Mouse (Mus musculus) hindbrain, embryonic 10.5 days (tissue): ENCODE measurements around the gene Ccdc40. TPM values are rescaled to one million over a fixed set of nuclear protein-coding genes. Genes with fewer than 3 reads are reported as not detected.
A peak's percentile ranks its signal among the peaks of the same experiment; 100 is the strongest.
"Not testable (repeated sequence)": the region's sequence is repeated elsewhere in the genome, so short reads cannot be mapped to it uniquely, and the experiment has no call there.

Source experiments
- DNase-seq: peaks from one replicate; pipeline ENCODE4 v3.0.0-alpha.2; 2017; ENCODE audit warnings: low spot score
- H3K27ac ChIP-seq: fragments of 300-500 bp; sonication (generic); 2 replicates; pipeline ENCODE4 v1.5.1; 2016; ENCODE audit warnings: mild to moderate bottlenecking, moderate library complexity
- H3K27me3 ChIP-seq: fragments of 300-500 bp; sonication (generic); 2 replicates; pipeline ENCODE4 v1.6.1; 2016; ENCODE audit warnings: mild to moderate bottlenecking; ENCODE audit not compliant: poor library complexity, insufficient read depth, severe bottlenecking
- H3K36me3 ChIP-seq: fragments of 300-500 bp; sonication (generic); 2 replicates; pipeline ENCODE4 v1.6.1; 2016; ENCODE audit warnings: mild to moderate bottlenecking, moderate library complexity
- H3K4me1 ChIP-seq: fragments of 300-500 bp; sonication (generic); replicated peaks from 2 replicates; pipeline ENCODE4 v1.6.1; 2016; ENCODE audit warnings: mild to moderate bottlenecking
- H3K4me3 ChIP-seq: fragments of 300-500 bp; sonication (generic); 2 replicates; pipeline ENCODE4 v1.5.1; 2016; ENCODE audit warnings: mild to moderate bottlenecking, moderate library complexity
- H3K9me3 ChIP-seq: fragments of 300-500 bp; sonication (generic); 2 replicates; pipeline ENCODE4 v1.6.1; 2016; ENCODE audit warnings: mild to moderate bottlenecking, moderate library complexity
- WGBS: fragments of 180-500 bp; shearing (Covaris S2); methylation state at CpG from one replicate; pipeline ENCODE4 v1.1.7; 2016; 5-methylcytosine and 5-hydroxymethylcytosine counted together
- polyA plus RNA-seq: library from polyadenylated mRNA; unstranded; fragments of >200 nt; fragmentation: Nextera tagmentation; extraction: Ambion mirVana; gene quantifications from 2 replicates; pipeline ENCODE4 v1.2.1, GENCODE M21; 2016

The Ccdc40 gene
- polyA plus RNA-seq, 1 experiment from 2014 or later = 20.0 TPM

DNA sequence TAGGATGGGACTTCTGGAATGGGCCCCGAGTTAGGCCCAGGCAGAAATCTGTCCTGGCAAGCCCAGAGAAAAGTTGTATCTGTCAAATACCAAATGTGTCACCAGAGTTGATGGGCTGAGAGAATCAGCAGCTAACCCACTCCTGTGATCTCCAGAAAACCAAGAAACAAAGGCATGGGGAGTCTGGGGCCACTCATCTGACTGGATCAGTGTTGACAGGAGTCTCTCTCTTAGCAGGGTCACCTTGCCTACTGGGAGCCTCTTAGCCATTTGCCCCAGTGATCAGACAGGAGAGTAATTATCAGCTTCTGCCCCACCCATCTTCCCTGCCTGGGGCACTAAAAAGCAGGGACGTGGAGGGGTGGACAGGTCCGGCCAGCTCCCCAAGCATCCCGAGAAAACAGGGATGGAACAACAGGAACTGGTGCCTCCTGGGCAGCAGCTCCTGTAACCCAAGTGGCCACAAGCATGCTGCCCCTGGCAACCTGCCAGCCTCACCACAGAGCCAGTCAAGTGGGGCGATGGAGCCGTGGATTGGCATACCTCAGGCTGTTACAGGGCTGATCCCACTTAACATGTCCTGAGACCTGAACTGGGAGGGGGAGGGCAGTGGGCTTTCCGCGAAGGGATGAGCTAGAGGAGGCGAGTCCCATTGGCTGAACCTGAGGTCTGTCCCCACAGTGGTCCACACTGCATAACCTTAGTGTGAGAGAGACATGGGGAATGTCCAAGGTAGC, 57.6 kb downstream of the Ccdc40 start:
- Histone ChIP-seq H3K27ac (no peak overlapping the region), H3K27me3 (no peaks in the 10 kb centered on the region), H3K36me3 (peaks cover 85% of the 10 kb centered on the region), H3K4me1 (peaks cover 11% of the 10 kb centered on the region), H3K9me3 (no peaks in the 10 kb centered on the region), H3K4me3 (no peak overlapping the region)
- no peak for DNase-seq
- 80% methylated on average over 9 of the region's 9 CpGs for WGBS

DNA sequence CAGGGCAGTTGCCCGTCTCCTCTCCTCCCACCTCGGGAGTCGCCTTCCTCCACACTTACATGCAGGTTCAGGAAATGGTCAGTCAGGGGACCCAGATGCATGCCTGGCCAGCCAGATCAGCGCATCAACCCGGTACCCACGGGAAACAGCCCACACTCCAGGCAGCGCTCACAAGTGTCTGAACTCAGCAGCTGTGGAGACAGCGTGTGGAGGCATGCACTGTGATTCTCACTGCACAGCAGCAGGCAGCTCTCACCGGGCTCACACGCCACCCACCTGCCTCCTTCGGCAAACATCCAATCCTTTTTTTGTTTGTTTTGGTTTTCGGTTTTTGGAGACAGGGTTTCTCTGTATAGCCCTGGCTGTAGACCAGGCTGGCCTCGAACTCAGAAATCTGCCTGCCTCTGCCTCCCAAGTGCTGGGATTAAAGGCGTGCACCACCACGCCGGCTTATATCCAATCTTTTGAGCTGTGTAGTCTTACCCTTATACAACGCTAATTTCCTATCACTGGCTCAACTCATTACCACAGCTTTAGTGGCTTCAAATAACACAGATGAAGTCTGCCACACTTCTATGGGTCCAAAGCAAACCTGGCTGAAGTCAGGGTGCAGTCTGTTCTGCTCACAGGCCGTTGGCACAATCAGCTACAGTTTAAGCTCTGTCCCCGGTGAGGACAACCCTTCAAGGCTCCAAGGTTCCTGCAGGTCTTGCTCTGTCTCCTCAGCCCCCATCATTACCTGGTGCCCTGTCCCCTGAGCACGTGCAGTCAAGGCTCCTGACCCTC, 59.0 kb downstream of the Ccdc40 start:
- Histone ChIP-seq H3K27me3 (no peaks in the 10 kb centered on the region), H3K4me1 (peaks cover 11% of the 10 kb centered on the region), H3K27ac (no peak overlapping the region), H3K4me3 (no peak overlapping the region), H3K9me3 (no peaks in the 10 kb centered on the region), H3K36me3 (peaks cover 89% of the 10 kb centered on the region)
- DNase-seq = no peak
- 91% methylated on average over 20 of the region's 20 CpGs for WGBS

DNA sequence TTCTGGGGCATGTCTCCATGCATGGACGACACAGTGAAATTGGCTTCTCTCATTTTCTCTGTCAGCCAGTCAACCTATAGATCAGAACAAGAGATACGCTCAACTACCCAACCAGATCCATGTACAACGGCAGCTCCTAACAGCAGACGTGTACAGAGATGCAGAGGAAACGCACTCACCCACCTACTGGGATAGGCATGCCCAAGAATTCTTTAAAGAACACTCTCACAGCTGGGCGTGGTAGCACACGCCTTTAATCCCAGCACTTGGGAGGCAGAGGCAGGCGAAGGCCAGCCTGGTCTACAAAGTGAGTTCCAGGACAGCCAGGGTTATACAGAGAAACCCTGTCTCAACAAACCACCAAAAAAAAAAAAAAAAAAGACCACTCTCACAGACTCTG, 64.5 kb downstream of the Ccdc40 start:
- not testable (repeated sequence) for H3K27me3 ChIP-seq, H3K9me3 ChIP-seq, DNase-seq, H3K27ac ChIP-seq, H3K4me3 ChIP-seq, H3K4me1 ChIP-seq
- H3K36me3 ChIP-seq = peaks cover 98% of the 10 kb centered on the region
- 93% methylated on average over 8 of the region's 8 CpGs for WGBS

DNA sequence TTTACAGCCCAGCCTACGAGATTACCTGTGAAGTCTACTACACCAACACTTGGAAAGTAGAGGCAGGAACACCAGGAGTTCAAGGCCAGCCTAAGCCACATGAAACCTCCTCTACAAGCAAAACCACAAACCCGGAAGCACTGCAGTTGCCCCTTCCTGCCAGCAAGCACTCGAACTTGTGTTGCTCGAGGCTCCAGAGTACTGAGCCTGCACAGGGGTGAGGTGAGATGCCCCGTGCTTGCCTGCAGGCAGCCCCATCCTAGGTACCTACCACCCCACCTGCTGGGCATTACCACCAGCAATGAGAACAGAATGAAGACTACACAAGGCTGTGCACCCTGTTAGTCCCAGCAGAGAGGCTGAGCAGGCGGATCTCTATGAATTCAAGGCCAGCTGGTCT, 69.6 kb downstream of the Ccdc40 start:
- no peak overlapping the region for H3K27ac ChIP-seq
- H3K4me3 ChIP-seq = peak overlapping the region; percentile 98
- DNase-seq = no peak
- H3K36me3 ChIP-seq = peaks cover 55% of the 10 kb centered on the region
- H3K9me3 ChIP-seq = no peaks in the 10 kb centered on the region
- peaks cover 26% of the 10 kb centered on the region for H3K4me1 ChIP-seq
- H3K27me3 ChIP-seq = no peaks in the 10 kb centered on the region
- 85% methylated on average over 6 of the region's 6 CpGs for WGBS

DNA sequence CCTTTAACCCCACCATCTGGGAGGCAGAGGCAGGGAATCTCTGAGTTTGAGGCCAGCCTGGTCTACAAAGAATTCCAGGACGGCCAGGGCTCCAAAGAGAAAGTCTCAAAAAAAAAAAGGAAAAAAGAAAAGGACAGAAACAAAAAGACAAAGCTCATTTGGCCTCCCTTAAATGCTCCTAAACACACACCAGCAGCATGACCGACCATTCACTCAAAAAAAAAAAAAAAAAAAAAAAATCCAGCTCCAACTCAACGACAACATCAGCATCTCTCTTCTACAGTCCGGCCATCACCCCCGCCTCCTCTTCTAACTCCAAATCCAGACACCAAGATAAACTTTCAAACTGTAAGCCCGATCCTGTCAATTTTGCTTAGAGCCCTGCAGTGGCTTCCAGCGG, 70.5 kb downstream of the Ccdc40 start:
- no peak for DNase-seq
- Histone ChIP-seq H3K27me3 (peaks cover 2% of the 10 kb centered on the region; the same call in 1 of the 2 replicates), H3K4me1 (peaks cover 26% of the 10 kb centered on the region), H3K27ac (peak overlapping the region; percentile 97), H3K4me3 (peak overlapping the region; percentile 98), H3K9me3 (no peaks in the 10 kb centered on the region), H3K36me3 (peaks cover 46% of the 10 kb centered on the region)
- WGBS = 17% methylated on average over 7 of the region's 7 CpGs

DNA sequence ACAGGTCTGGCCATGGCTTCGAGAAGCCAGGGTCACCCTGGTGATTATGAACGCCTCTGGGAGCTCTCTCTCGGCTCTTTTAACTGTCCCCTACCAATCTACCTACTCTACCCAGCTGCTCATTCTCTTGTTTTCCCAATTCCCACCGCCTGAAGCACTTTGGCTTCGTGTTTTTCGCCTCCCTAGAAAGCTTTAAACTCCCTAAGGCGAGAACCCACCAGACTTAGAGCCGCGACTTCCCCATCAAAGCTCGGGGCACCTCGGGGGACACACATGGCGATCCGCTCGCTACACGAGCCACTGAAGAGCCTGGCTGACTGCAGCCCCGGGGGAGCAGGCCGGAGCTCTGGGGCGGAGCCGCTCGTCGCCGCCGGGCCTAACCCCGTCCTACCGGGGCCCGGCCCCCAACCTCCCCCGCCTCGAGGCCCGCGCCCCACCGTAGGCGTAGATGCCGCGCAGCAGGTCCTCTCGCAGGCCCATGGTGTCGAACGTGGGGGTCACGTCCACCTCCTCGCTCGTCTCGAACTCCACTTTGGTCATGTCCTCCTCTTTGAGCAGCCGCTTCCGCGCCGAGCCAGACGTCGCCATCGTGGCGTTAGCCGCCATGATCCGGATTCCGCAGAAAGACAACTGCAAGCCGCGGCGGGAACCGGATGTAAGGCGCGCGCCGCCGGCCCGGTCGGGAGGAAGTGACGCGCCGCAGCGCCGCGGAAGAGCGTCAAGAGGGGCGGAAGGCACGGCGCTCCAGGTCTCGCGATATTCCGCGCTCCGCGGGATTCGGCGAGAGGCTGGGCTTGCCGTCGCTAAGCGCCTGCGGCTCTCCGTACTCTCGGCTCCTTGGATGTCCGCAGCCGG, 71.2 kb downstream of the Ccdc40 start, which contains the start of gene Eif4a3:
Gene Eif4a3, minus strand, starts transcription at position 699 of the 855 bp plus-strand sequence.
- peak; percentile 98 for DNase-seq
- Histone ChIP-seq H3K27ac (peak within 1 kb of the TSS; percentile 97), H3K4me3 (peak within 1 kb of the TSS; percentile 98), H3K9me3 (no peaks in the 10 kb centered on the region), H3K27me3 (peaks cover 8% of the 10 kb centered on the region; the same call in 1 of the 2 replicates), H3K4me1 (peaks cover 26% of the 10 kb centered on the region), H3K36me3 (peaks cover 39% of the 10 kb centered on the region)
- WGBS = under 1% methylated on average over 89 of the region's 89 CpGs

DNA sequence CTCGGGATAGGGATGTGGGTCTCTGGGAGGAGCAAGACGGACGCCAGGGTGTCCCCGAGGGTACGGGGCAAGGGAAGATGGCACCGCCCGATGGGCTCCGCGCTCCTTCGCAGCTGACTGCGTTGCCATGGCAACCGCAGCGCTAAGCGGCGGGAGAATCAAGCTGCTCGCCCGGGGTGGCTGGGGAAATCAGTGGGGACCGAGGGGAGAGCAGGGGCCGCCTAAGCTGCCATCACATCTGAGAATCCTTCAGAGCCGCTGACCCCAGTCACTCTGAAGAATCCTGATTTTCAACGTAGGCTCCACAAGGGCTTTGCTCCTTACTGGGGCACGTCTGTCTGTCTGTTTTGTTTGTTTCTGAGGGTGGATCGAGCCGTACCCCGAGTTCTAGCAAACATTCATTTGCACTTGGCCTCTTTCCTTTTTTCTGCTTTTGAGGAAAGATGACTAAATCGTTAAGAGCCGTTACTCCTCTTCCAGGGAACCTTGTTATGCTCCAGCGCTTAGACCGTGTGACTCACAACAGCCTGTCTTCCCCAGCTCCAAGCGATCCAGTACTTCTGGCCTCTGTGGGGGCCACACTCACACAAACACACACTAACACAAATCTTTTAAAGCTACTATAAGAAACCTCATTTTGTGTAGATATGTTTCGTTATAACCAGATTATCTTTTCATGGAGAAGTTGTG, 72.0 kb downstream of the Ccdc40 start:
- peak overlapping the region; percentile 98 for H3K4me3 ChIP-seq
- H3K4me1 ChIP-seq = peaks cover 26% of the 10 kb centered on the region
- H3K9me3 ChIP-seq = no peaks in the 10 kb centered on the region
- peaks cover 31% of the 10 kb centered on the region for H3K36me3 ChIP-seq
- peaks cover 11% of the 10 kb centered on the region; the same call in 1 of the 2 replicates for H3K27me3 ChIP-seq
- no peak for DNase-seq
- peak overlapping the region; percentile 97 for H3K27ac ChIP-seq
- WGBS = 2% methylated on average over 31 of the region's 31 CpGs

DNA sequence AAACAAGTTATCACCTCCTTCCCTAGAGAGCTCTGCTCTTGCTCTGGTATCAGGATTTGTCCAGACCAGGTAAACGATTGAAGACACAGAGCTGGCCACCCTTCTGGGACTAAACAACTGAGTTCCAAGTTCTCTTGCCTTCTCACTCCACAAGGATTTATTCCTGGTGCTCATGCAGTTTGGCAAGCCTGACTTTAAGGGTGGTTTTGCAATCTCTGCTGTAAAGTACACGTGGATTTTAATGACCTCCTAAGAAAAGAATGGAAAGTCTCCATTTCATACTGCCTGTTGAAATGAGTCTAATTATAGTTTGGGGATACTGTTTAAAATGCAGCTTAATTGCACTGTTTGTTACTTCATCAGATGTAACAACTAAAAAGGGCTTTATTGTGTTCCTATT, 72.6 kb downstream of the Ccdc40 start:
- Histone ChIP-seq H3K27ac (no peak overlapping the region), H3K4me1 (peaks cover 28% of the 10 kb centered on the region), H3K27me3 (peaks cover 11% of the 10 kb centered on the region; the same call in 1 of the 2 replicates), H3K9me3 (no peaks in the 10 kb centered on the region), H3K36me3 (peaks cover 25% of the 10 kb centered on the region), H3K4me3 (peak overlapping the region; percentile 98)
- DNase-seq = no peak
- 32% methylated on average over 2 of the region's 2 CpGs for WGBS

DNA sequence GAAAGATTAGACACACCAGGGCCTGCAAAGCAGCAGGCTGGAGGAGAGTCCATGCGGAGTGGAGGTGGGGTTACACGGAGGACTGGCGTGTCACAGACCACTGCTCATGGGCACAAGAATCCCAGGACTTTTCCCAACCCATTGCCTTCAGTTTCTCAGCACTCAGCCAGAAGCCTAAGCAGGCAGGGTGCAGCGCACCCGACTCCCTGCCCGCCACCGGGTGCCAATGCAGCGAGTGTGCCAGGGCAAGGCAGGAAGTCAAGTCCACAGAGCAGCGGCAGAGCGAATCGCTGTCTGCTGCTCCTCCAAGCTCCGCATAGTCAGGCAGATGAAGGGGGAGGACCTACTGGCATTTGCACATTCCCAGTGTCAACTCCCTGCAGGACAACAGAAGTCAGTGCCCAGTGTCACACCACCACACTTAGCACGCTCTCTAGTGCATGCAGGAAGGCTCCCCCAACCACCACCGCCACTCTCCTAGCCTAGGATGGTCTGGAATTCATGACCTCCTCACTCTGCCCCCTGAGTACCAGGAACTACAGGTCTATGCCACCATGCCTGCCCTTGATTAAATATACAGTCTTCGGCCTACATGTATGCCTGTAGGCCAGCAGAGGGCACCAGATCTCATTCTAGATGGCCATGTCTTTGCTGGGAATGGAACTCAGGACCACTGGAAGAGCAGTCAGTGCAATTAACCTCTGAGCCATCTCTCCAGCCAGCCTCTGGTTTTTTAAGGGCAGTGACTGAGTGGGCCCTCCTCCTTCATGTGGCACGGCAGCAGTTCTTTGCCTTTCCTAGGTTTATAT, 76.7 kb downstream of the Ccdc40 start:
- Histone ChIP-seq H3K27ac (no peak overlapping the region), H3K4me3 (no peak overlapping the region), H3K27me3 (peaks cover 11% of the 10 kb centered on the region), H3K36me3 (no peaks in the 10 kb centered on the region), H3K9me3 (no peaks in the 10 kb centered on the region), H3K4me1 (peaks cover 35% of the 10 kb centered on the region)
- WGBS = 40% methylated on average over 16 of the region's 16 CpGs
- DNase-seq = peak; percentile 60

DNA sequence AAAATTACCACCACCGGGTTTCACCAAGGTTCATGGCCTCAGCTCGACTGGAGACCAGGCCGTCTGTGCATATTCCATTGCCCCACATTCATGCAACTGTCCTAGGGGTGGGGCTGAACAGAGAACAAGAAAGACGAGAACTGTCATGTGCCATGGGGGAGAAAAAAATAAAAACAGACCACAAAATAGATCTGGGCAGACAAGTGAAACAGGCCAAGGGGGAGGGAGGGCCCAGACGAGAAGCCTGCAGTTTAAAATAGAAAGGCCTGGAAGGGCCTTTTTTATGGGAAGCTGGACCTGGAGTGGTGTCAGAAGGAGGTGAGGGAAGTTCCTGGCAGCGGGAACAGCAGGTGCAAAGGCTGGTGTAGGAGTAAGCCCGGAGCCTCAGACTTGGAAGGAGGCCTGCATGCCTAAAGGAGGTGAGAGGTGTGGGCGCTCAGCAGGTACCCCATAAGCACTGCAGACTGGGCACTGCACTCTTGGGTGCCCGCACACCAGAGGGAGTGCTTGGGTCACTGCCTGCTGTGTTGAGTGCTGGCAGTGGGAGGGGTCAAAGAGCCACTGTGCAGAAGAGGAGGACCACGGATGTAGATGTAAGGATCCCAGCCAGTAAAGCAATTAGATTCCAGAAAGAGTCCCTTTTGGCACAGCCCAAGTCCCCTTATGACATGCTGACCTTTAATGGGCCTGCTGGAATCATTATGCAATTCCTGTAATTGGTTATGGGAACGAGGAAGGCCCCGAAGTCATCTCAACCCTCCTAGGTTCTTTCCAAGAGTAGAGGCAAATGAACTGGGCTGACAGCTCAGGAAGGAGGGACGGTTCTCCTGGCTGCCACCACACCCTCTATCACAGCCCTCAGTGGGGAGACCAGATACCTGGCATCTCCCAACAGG, 78.6 kb downstream of the Ccdc40 start:
- H3K27ac ChIP-seq = peak overlapping the region; percentile 50
- H3K36me3 ChIP-seq = no peaks in the 10 kb centered on the region
- no peak for DNase-seq
- peaks cover 28% of the 10 kb centered on the region for H3K4me1 ChIP-seq
- H3K9me3 ChIP-seq = no peaks in the 10 kb centered on the region
- H3K4me3 ChIP-seq = no peak overlapping the region
- H3K27me3 ChIP-seq = peaks cover 23% of the 10 kb centered on the region
- WGBS = 63% methylated on average over 13 of the region's 13 CpGs

DNA sequence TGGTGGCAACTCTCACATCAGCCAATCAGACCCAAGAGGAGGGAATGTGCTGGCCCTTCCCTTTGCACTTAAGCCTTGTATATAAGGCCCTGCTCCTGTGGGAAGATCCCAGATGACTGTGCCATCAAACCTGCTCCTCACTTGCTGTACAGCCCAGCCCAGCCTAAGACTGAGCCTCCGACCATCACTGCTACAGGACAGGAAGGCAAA, 79.2 kb downstream of the Ccdc40 start, which contains the start of gene Card14:
Gene Card14, plus strand, starts transcription at position 111 of the 210 bp plus-strand sequence.
- Histone ChIP-seq H3K9me3 (no peaks in the 10 kb centered on the region), H3K4me1 (peaks cover 28% of the 10 kb centered on the region), H3K4me3 (no peak within 1 kb of the TSS), H3K36me3 (no peaks in the 10 kb centered on the region), H3K27me3 (peaks cover 26% of the 10 kb centered on the region), H3K27ac (peak within 1 kb of the TSS; percentile 50)
- DNase-seq = no peak
- WGBS = 62% methylated on average over 1 of the region's 1 CpGs
